Mouse (Mus musculus) hematopoietic stem cell, adult 5-6 weeks (primary cell): ENCODE measurements at regions not wholly inside any gene's neighbourhood (a gene's known extent, or its start where the extent isn't known, plus 50 kb on each side); places are given as distances from the start of the nearest gene placed in this dataset.

Experiments used
- ATAC-seq, 2 experiments: fragments of 125-278 bp in 1 of 2; replicated peaks in 1 of 2; 2 replicates each; pipeline ENCODE4 v1.8.0; 2016 to 2017; ENCODE audit warnings: inconsistent platforms in 2 of 2, mild to moderate bottlenecking in 2 of 2, moderate number of reproducible peaks in 2 of 2, low read depth in 1 of 2, moderate TSS enrichment in 1 of 2; ENCODE audit not compliant: low FRiP score in 2 of 2, poor library complexity in 2 of 2, severe bottlenecking in 2 of 2, insufficient read depth in 1 of 2, low TSS enrichment in 1 of 2

DNA sequence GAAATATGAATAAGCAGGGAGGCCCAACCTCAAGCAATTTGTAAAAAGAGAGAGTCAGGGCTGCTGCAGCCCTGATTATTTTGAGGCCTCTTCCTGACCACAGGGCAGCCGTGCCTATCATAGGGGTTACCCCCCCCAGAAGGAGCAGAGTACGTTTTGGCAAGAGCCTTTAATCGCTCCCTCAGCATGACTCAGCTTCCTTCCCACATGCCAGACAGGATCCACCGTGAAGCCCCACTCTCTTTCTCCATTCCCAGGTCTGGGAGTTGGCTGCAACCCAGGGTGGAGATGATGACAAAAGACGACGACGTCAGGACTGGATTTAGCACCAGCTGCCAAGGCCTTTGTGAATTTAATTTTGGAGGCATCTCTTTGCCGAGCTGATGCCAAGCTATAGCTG, 67.9 kb upstream of the Bace2 start:
- peak; percentile 59 to 64; a peak in 3 of 4 replicates for ATAC-seq

DNA sequence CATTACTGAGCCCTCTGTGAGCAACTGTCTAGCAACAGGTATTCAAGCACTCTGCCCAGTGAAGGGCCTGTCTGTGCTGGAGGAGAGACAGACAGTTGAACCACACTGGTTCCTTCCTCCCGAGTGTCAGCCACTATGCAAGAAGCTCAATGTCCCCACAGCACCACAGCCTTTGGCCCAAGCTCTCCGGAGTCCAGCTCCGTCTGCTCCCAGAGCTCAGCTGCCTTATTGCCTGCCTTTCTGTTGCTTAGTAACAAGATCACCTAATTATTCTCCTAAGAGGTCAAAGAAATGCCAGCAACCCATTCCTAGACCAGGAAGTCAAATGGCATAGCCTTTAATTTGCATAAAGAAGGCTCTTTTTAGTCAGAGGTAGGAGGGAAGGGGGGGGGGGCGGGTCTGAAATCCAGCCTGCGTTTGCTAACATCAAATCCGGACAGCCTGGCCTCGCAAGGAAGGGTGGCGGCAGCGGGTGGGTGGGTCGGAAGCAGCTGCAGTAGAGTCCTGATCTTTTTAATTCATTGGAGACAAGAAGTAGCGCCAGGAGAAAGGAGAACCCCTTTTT, 64.0 kb upstream of the Bace2 start:
- 0 out of 4 replicates have a peak, but pooled peaks of 1 of the 2 experiments have one; percentile 6 for ATAC-seq

DNA sequence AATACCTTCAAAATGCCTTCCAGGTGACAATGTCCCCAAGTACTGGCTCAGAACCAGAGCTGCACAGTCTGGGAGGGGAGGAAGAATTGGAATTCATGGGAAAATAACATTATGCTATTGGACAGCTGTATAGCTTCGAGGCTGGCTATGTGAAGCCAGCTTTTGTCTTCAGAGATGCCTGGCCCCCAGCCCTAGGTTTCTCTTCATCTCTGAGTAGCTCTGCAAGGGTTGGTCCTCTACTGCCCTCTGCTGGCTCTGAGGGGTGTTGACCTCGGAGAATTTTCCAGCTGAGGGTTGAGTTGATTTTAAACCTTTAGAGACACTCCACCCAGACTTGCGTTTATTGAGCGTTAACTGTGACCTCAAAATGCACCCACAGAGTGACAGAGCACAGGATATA, 63.3 kb upstream of the Bace2 start:
- ATAC-seq, result peak; percentile 50 to 59; a peak in 3 of 4 replicates

DNA sequence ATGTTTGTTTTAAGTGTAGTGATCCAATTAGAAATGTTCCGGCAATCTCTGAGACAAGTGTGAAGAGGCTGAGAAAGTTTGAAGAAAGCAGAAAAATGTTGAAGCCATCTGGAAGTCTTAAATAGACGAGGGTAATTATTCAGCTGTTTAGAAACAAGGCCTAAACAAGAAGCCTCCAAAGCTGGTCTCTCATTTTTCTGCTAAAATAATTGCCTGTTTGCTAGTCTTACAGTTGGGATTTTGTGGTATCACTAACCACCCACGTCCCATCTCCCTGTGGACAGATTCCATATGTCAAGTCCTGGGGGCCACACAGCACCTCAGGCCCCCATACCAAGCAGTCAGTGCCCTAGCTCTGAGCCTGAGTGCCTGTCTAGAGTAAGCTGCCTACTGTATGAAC, 59.4 kb upstream of the Bace2 start:
- ATAC-seq, result no peak

DNA sequence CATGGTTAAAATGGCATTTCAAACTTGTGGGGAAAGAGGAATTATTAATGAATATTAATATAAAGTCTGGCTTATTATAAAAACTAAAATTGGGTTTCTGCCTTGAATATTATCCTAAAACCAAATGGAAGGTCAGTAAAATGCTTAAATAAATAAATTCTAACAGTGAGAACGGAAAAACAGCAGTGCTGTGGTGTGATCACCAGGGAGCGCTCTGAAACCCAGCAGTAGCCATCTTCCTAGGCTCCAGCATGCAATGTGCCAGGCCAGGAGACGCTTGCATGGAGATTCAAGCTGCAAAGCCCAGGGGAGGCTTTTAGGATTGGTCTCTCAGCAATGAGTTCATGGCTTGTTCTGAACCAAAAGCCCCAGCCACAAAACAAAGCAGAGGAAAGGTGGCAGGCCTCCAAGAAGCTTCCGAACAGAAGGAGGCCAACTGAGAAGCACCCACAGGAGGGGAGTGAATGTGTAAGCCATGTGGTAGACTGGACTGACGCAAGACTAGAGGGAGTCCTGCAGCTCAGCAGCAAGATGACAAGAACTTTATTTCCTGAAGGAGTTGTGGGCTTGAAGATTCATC, 52.3 kb upstream of the Bace2 start:
- 0 out of 4 replicates have a peak, but pooled peaks of 1 of the 2 experiments have one; percentile 12 for ATAC-seq
